Mouse (Mus musculus) kidney, embryonic 16.5 days (tissue): ENCODE data around the gene Paqr5. TPM values are rescaled to one million over a fixed set of nuclear protein-coding genes. Genes with fewer than 3 reads are reported as not detected.
A peak's percentile ranks its signal among the peaks of the same experiment; 100 is the strongest.

ENCODE experiments used
- ATAC-seq: fragments of 200-750 bp; cut with Nextera tagmentation; 2 replicates; pipeline ENCODE4 v1.8.0; 2017; ENCODE audit warnings: moderate TSS enrichment; ENCODE audit not compliant: low FRiP score, low TSS enrichment
- H3K27ac ChIP-seq: fragments of 300-500 bp; sonication (generic); 2 replicates; pipeline ENCODE4 v1.5.1; 2014; ENCODE audit warnings: low read length
- H3K27me3 ChIP-seq: fragments of 300-500 bp; sonication (generic); 2 replicates; pipeline ENCODE4 v1.6.1; 2014; ENCODE audit warnings: low read length, control low read depth, mixed read lengths; ENCODE audit not compliant: insufficient read depth
- H3K36me3 ChIP-seq: fragments of 300-500 bp; sonication (generic); 2 replicates; pipeline ENCODE4 v1.6.1; 2014; ENCODE audit warnings: low read length, control low read depth, mixed read lengths; ENCODE audit not compliant: insufficient read depth
- H3K4me1 ChIP-seq: fragments of 300-500 bp; sonication (generic); 2 replicates; pipeline ENCODE4 v1.6.1; 2014; ENCODE audit warnings: low read length, control low read depth, mixed read lengths; ENCODE audit not compliant: insufficient read depth
- H3K4me2 ChIP-seq: fragments of 300-500 bp; sonication (generic); replicated peaks from 2 replicates; pipeline ENCODE4 v1.6.1; 2014; ENCODE audit warnings: low read depth, low read length
- H3K4me3 ChIP-seq: fragments of 300-500 bp; sonication (generic); 2 replicates; pipeline ENCODE4 v1.5.1; 2014; ENCODE audit warnings: mild to moderate bottlenecking, low read length
- H3K9ac ChIP-seq: fragments of 300-500 bp; sonication (generic); replicated peaks from 2 replicates; pipeline ENCODE4 v1.6.1; 2014; ENCODE audit warnings: low read length
- H3K9me3 ChIP-seq: fragments of 300-500 bp; sonication (generic); 2 replicates; pipeline ENCODE4 v1.6.1; 2016; ENCODE audit warnings: low read length, control low read depth
- WGBS: fragments of 180-500 bp; shearing (Covaris S2); extraction: QIAGEN DNeasy Blood & Tissue Kit; methylation state at CpG from one replicate; pipeline ENCODE4 v1.1.7; 2014; 5-methylcytosine and 5-hydroxymethylcytosine counted together
- polyA plus RNA-seq: library from polyadenylated mRNA; unstranded; fragments of >200 nt; fragmentation: Nextera tagmentation; extraction: Ambion mirVana; gene quantifications from 2 replicates; pipeline ENCODE4 v1.2.1, GENCODE M21; 2015

Paqr5 gene
- polyA plus RNA-seq, 1 experiment from 2014 or later, result 53.4 TPM

DNA sequence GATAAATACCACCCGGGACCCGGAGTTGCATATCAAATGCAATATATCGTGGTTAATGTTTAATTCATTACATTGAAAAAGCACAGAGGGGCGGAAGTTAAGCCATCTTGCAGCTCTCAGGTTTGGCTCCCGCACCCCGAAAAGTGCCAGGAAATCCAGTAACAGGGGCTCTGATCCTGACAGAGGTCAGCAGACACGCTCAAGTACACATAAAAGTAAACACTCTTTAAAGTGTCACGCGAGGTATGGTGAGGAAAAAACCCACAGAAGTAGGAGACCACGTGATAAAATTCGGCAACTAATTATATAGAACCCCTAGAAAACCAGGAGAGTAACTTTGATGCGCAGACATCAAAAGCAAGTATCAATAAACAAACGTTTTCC is 111.7 kb downstream of the Paqr5 start:
- 0 out of 2 replicates have a peak, but pooled peaks have one; percentile 12 for ATAC-seq
- WGBS, result 3% methylated on average over 13 of the region's 13 CpGs
- Histone ChIP-seq H3K4me2 (peak overlapping the region; percentile 75), H3K9ac (peak overlapping the region; percentile 67), H3K9me3 (no peaks in the 10 kb centered on the region), H3K36me3 (peaks cover 50% of the 10 kb centered on the region), H3K27me3 (no peaks in the 10 kb centered on the region), H3K4me1 (peaks cover 22% of the 10 kb centered on the region), H3K4me3 (peak overlapping the region; percentile 93), H3K27ac (peak overlapping the region; percentile 97)

- no peaks in the 10 kb centered on the region for H3K9me3 ChIP-seq
- peaks cover 45% of the 10 kb centered on the region for H3K36me3 ChIP-seq
- WGBS, result under 1% methylated on average over 66 of the region's 70 CpGs
- ATAC-seq, result peak; percentile 97
- H3K9ac ChIP-seq, result peak within 1 kb of the TSS; percentile 91
- H3K27me3 ChIP-seq, result no peaks in the 10 kb centered on the region
- peak within 1 kb of the TSS; percentile 97 for H3K27ac ChIP-seq
- H3K4me1 ChIP-seq, result peaks cover 22% of the 10 kb centered on the region
- H3K4me3 ChIP-seq, result peak within 1 kb of the TSS; percentile 93
- H3K4me2 ChIP-seq, result peak within 1 kb of the TSS; percentile 75
These were observed 112.3 kb downstream of the Paqr5 start, which contains the start of gene Rplp1 for GRCm38 (mm10) chr9:61914203-61914916. Gene Rplp1, minus strand, starts transcription at chr9:61914542.

DNA sequence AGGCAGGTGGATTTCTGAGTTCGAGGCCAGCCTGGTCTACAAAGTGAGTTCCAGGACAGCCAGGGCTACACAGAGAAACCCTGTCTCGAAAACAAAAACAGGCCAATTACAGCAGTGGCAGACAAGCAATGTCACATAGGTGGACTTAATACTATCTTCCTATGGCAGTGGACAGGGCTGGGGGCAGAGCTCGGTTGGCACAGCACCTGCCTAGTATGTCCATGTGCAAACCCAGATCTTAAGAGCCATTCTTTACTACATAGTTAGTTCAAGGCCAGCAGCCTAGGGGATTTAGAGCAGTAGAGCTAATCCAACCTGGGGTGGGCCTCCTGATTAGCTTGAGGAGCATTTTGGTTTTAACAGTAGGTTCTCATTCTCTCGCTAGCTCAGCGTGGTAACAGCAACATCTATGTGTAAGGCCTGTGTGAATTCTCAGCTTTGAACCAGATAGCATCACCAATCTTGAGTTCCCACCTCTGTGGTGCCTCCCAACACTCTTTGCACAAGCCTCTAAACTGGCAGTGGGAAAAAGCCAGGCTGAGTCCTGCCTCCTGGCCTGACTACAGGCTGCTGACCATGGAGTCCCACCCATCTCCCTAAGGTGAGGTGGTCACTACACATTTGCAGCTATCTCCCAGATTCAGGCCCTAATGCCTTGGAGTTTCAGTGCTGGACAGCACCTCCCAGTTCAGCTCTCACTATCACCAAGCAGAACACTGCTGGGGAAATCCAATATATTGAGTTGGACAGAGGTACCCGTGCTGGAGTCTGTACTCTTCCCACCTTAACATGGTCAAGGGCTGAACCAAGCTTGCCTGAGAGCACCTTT is 115.1 kb downstream of the Paqr5 start:
- no peak overlapping the region for H3K27ac ChIP-seq
- WGBS, result 57% methylated on average over 6 of the region's 6 CpGs
- no peaks in the 10 kb centered on the region for H3K9me3 ChIP-seq
- peaks cover 22% of the 10 kb centered on the region for H3K4me1 ChIP-seq
- ATAC-seq, result no peak
- H3K9ac ChIP-seq, result no peak overlapping the region
- no peaks in the 10 kb centered on the region for H3K27me3 ChIP-seq
- no peak overlapping the region for H3K4me3 ChIP-seq
- H3K4me2 ChIP-seq, result no peak overlapping the region
- H3K36me3 ChIP-seq, result peaks cover 22% of the 10 kb centered on the region

DNA sequence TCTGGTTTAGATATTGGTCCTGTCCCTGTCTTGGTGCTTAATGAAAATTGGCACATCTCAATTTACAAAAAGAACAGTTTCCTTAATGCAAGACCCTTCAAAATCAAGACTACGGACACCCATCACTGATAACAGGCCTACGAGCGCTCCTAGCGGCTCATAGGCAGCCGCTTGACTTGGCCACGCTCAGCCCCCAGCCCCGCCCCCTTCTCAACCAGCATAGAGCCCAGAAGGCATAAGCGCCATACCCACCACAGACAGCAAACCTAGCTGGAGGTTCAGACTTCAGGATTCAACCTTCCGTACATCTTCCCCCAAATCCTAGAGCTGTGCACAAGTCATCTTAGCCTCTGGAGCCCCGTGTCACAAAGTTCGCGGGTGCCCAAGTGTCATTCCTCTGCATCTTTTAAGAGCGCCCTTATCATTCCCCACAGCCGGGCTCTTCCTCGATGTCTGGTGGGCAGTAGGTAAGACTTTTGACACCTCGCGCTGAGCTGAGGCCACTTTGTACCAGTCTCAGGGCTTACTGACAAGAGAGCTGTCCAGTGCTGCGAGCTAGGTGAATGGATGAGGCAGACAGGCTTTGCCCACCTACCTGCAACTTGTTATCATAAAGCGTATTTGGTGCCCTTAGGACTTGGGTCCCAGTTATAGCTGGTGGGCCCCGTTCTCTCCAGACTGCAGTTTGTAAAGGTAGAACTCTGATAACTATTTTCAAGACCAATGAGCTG is 116.0 kb downstream of the Paqr5 start:
- no peak overlapping the region for H3K4me3 ChIP-seq
- no peak overlapping the region for H3K9ac ChIP-seq
- no peak for ATAC-seq
- no peak overlapping the region for H3K27ac ChIP-seq
- H3K36me3 ChIP-seq, result peaks cover 22% of the 10 kb centered on the region
- 41% methylated on average over 20 of the region's 20 CpGs for WGBS
- H3K27me3 ChIP-seq, result no peaks in the 10 kb centered on the region
- no peak overlapping the region for H3K4me2 ChIP-seq
- H3K9me3 ChIP-seq, result no peaks in the 10 kb centered on the region
- H3K4me1 ChIP-seq, result peaks cover 22% of the 10 kb centered on the region

- H3K4me1 ChIP-seq, result peaks cover 16% of the 10 kb centered on the region
- H3K4me3 ChIP-seq, result no peak overlapping the region
- peaks cover 22% of the 10 kb centered on the region for H3K36me3 ChIP-seq
- H3K27ac ChIP-seq, result no peak overlapping the region
- no peak overlapping the region for H3K4me2 ChIP-seq
- WGBS, result 92% methylated on average over 1 of the region's 1 CpGs
- H3K9me3 ChIP-seq, result no peaks in the 10 kb centered on the region
- no peaks in the 10 kb centered on the region for H3K27me3 ChIP-seq
- H3K9ac ChIP-seq, result no peak overlapping the region
- ATAC-seq, result no peak
These were observed 117.0 kb downstream of the Paqr5 start for GRCm38 (mm10) chr9:61909633-61910032.

- WGBS, result 80% methylated on average over 11 of the region's 11 CpGs
- Histone ChIP-seq H3K9me3 (no peaks in the 10 kb centered on the region), H3K36me3 (peaks cover 22% of the 10 kb centered on the region), H3K4me3 (no peak overlapping the region), H3K27me3 (no peaks in the 10 kb centered on the region), H3K27ac (no peak overlapping the region), H3K9ac (no peak overlapping the region), H3K4me1 (peaks cover 16% of the 10 kb centered on the region), H3K4me2 (no peak overlapping the region)
- ATAC-seq, result no peak
These were observed 117.7 kb downstream of the Paqr5 start for GRCm38 (mm10) chr9:61908832-61909407.

DNA sequence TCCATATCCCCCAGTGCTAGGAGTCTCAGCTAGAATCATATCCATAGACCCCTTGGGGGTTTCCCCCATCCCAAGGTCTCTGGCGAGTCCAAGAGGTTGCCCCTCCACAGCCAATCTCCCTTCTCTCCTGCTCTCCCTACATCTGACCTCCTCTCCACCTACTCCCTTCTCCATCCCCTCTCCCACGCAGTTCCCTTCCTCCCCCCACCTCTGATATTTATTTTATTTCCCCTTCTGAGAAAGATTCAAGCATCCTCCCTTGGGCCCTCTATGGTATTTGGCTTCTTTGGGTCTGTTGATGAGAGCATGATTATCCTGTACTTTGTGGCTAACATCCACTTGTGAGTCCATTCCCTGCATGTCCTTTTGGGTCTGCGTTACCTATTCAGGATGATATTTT is 118.3 kb downstream of the Paqr5 start:
- no peak overlapping the region for H3K9ac ChIP-seq
- H3K4me1 ChIP-seq, result peaks cover 12% of the 10 kb centered on the region
- H3K9me3 ChIP-seq, result no peaks in the 10 kb centered on the region
- ATAC-seq, result no peak
- WGBS, result 69% methylated on average over 3 of the region's 3 CpGs
- no peak overlapping the region for H3K27ac ChIP-seq
- peaks cover 22% of the 10 kb centered on the region for H3K36me3 ChIP-seq
- H3K4me2 ChIP-seq, result no peak overlapping the region
- H3K4me3 ChIP-seq, result no peak overlapping the region
- no peaks in the 10 kb centered on the region for H3K27me3 ChIP-seq

GRCm38 (mm10) chr9:61907621-61908295 is 118.9 kb downstream of the Paqr5 start:
- Histone ChIP-seq H3K27me3 (no peaks in the 10 kb centered on the region), H3K36me3 (peaks cover 18% of the 10 kb centered on the region), H3K9me3 (no peaks in the 10 kb centered on the region), H3K27ac (no peak overlapping the region), H3K9ac (no peak overlapping the region), H3K4me3 (no peak overlapping the region), H3K4me2 (no peak overlapping the region), H3K4me1 (peaks cover 7% of the 10 kb centered on the region; the same call in 1 of the 2 replicates)
- WGBS, result 84% methylated on average over 4 of the region's 4 CpGs
- no peak for ATAC-seq

DNA sequence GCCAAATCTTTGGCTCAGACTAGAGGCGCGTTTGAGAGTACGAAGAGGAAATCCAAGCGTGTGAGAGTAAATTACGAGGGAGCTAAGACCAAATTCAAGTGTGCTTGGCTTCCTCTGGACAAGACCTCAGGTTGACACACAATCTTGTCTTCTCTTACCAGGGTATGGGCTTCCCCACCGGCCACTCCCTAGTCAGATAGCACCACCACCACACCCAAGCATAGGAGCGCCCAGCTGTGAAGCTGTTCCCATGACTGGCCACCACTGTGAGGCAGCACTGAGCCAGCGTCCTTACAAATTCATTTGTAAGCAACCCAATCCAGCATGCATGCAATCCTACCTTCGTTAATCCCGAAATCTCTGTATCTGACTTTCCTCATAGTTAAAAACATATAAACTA is 119.7 kb downstream of the Paqr5 start:
- 63% methylated on average over 10 of the region's 10 CpGs for WGBS
- H3K9me3 ChIP-seq, result no peaks in the 10 kb centered on the region
- ATAC-seq, result no peak

More for the DNA sequence above, 119.7 kb downstream of the Paqr5 start:
- H3K9ac ChIP-seq, result no peak overlapping the region
- H3K4me3 ChIP-seq, result no peak overlapping the region
- H3K27me3 ChIP-seq, result 0 out of 2 replicates have a peak, but pooled peaks cover 5% of the 10 kb centered on the region
- no peak overlapping the region for H3K27ac ChIP-seq
- no peaks in the 10 kb centered on the region for H3K4me1 ChIP-seq
- no peak overlapping the region for H3K4me2 ChIP-seq
- peaks cover 10% of the 10 kb centered on the region for H3K36me3 ChIP-seq
